Mouse (Mus musculus): ENCODE data around the gene Gm7030. TPM values are rescaled to one million over a fixed set of nuclear protein-coding genes. Genes with fewer than 3 reads are reported as not detected.
"Not testable (repeated sequence)": the region's sequence is repeated elsewhere in the genome, so short reads cannot be mapped to it uniquely, and the experiment has no call there.

Gene Gm7030
- polyA plus RNA-seq, 1 experiment from 2014 or later: not detected

GRCm38 (mm10) chr17:36120839-36121238, 8.4 kb downstream of the Gm7030 start:
- not testable (repeated sequence) for H3K9ac ChIP-seq (ENCODE audit: low read depth, low read length); H3K36me3 ChIP-seq (ENCODE audit: control insufficient read depth, insufficient read depth, low read length); H3K27ac ChIP-seq (ENCODE audit: low read depth, low read length); H3K4me1 ChIP-seq (ENCODE audit: control insufficient read depth, insufficient read depth, low read length); H3K9me3 ChIP-seq (replicated peaks; ENCODE audit: control insufficient read depth, low read length); ATAC-seq (replicated peaks; ENCODE audit: insufficient number of reproducible peaks, low FRiP score, low TSS enrichment); H3K4me3 ChIP-seq (ENCODE audit: low read depth, low read length)
- Histone ChIP-seq H3K27me3 (ENCODE audit: control insufficient read depth, insufficient read depth, low read length) (peaks cover 22% of the 10 kb centered on the region), H3K4me2 (peak overlapping the region; percentile 39)
- WGBS (ENCODE audit: insufficient replicate concordance): 15% methylated on average over 18 of the region's 18 CpGs

DNA sequence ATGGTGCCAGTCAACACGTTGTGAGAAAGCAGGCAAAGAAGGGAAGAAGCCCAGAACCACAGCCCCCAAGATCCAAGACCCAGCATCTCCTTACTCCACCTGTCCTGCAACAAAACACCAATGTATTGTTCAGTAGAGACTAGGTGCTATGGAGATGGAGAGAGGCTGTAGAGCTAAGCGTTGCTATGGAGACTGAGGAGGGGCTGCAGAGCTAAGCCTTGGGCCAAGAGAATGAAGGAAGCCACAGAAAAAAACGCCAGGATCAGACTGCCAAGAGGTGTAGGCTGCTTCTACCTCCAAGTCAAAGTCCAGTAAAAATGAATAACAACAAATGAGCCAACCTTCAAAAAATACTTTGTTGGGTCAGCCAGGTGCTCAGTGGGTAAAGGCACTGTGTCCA, 12.7 kb downstream of the Gm7030 start:
- WGBS (ENCODE audit: insufficient replicate concordance): 21% methylated on average over 3 of the region's 3 CpGs
- ATAC-seq (replicated peaks; ENCODE audit: insufficient number of reproducible peaks, low FRiP score, low TSS enrichment): not testable (repeated sequence)
- H3K27me3 ChIP-seq (ENCODE audit: control insufficient read depth, insufficient read depth, low read length): peaks cover 21% of the 10 kb centered on the region

DNA sequence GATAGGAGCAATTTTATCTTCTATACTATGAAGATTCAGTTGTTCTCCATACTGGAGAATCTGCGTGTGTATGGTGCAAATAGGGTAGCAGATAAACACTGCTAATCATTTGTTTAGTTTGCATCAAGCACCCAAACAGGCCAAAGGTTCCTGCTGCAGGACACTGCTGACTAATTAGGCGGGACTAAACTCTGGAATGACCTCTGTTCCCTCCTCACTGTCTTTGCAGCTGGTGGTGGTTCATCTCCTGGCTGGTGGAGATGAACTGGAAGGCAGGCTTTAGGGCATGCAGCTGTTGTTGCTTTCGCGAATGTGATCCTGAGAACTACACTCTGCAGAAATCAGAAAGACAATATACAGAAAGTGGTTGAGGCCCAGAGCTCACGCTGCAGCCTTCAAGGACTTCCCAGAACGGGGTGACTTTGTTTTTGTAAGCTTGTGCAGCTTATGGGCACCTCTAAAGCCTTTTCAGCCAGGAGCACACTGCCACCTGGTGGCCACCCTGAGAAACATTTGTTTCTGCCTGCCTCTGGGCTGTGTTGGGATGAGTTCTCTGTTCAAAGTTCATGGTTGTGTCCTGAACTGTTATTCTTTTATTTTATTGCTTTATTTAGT, 15.1 kb downstream of the Gm7030 start:
- H3K4me3 ChIP-seq (ENCODE audit: low read depth, low read length); ATAC-seq (replicated peaks; ENCODE audit: insufficient number of reproducible peaks, low FRiP score, low TSS enrichment); H3K9me3 ChIP-seq (replicated peaks; ENCODE audit: control insufficient read depth, low read length); H3K9ac ChIP-seq (ENCODE audit: low read depth, low read length); H3K36me3 ChIP-seq (ENCODE audit: control insufficient read depth, insufficient read depth, low read length); H3K4me2 ChIP-seq; H3K27ac ChIP-seq (ENCODE audit: low read depth, low read length); H3K4me1 ChIP-seq (ENCODE audit: control insufficient read depth, insufficient read depth, low read length): not testable (repeated sequence)
- 14% methylated on average over 6 of the region's 6 CpGs for WGBS (ENCODE audit: insufficient replicate concordance)
- peaks cover 30% of the 10 kb centered on the region for H3K27me3 ChIP-seq (ENCODE audit: control insufficient read depth, insufficient read depth, low read length)

More for the DNA sequence above, 12.7 kb downstream of the Gm7030 start:
- H3K36me3 ChIP-seq (ENCODE audit: control insufficient read depth, insufficient read depth, low read length); H3K4me2 ChIP-seq; H3K9ac ChIP-seq (ENCODE audit: low read depth, low read length); H3K4me3 ChIP-seq (ENCODE audit: low read depth, low read length); H3K9me3 ChIP-seq (replicated peaks; ENCODE audit: control insufficient read depth, low read length); H3K4me1 ChIP-seq (ENCODE audit: control insufficient read depth, insufficient read depth, low read length); H3K27ac ChIP-seq (ENCODE audit: low read depth, low read length): not testable (repeated sequence)

DNA sequence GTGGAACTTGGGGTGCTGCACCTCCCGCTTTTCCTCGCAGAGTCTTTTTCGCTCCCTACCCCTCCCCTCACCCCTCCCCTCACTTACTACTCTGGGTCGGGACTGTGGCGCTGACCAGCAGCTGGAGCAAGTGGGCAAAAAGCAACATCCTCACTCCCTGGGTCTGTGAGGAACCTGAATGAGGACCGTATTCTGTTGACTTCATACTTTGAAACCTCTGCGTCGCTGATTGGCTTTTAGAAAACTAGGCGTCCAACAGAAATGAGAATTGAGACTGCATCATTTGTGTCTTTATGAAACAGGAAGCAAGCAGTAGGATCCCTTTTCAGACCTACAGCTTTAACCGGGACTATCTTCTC, 17.7 kb downstream of the Gm7030 start:
- Histone ChIP-seq H3K4me3 (ENCODE audit: low read depth, low read length) (peak overlapping the region; percentile 32), H3K27me3 (ENCODE audit: control insufficient read depth, insufficient read depth, low read length) (peaks cover 29% of the 10 kb centered on the region), H3K4me2 (peak overlapping the region; percentile 58)
- not testable (repeated sequence) for H3K9ac ChIP-seq (ENCODE audit: low read depth, low read length); H3K36me3 ChIP-seq (ENCODE audit: control insufficient read depth, insufficient read depth, low read length); ATAC-seq (replicated peaks; ENCODE audit: insufficient number of reproducible peaks, low FRiP score, low TSS enrichment); H3K4me1 ChIP-seq (ENCODE audit: control insufficient read depth, insufficient read depth, low read length); H3K9me3 ChIP-seq (replicated peaks; ENCODE audit: control insufficient read depth, low read length); H3K27ac ChIP-seq (ENCODE audit: low read depth, low read length)
- 5% methylated on average over 10 of the region's 10 CpGs for WGBS (ENCODE audit: insufficient replicate concordance)

- H3K36me3 ChIP-seq (ENCODE audit: control insufficient read depth, insufficient read depth, low read length); H3K27ac ChIP-seq (ENCODE audit: low read depth, low read length); H3K9me3 ChIP-seq (replicated peaks; ENCODE audit: control insufficient read depth, low read length); H3K4me1 ChIP-seq (ENCODE audit: control insufficient read depth, insufficient read depth, low read length); H3K9ac ChIP-seq (ENCODE audit: low read depth, low read length); ATAC-seq (replicated peaks; ENCODE audit: insufficient number of reproducible peaks, low FRiP score, low TSS enrichment): not testable (repeated sequence)
- WGBS (ENCODE audit: insufficient replicate concordance): 1% methylated on average over 57 of the region's 57 CpGs
- peak overlapping the region; percentile 58 for H3K4me2 ChIP-seq
- peaks cover 29% of the 10 kb centered on the region for H3K27me3 ChIP-seq (ENCODE audit: control insufficient read depth, insufficient read depth, low read length)
- peak overlapping the region; percentile 32 for H3K4me3 ChIP-seq (ENCODE audit: low read depth, low read length)
Measured at GRCm38 (mm10) chr17:36110641-36111509, 18.4 kb downstream of the Gm7030 start.

GRCm38 (mm10) chr17:36110129-36110528, 19.1 kb downstream of the Gm7030 start:
- ATAC-seq (replicated peaks; ENCODE audit: insufficient number of reproducible peaks, low FRiP score, low TSS enrichment); H3K4me3 ChIP-seq (ENCODE audit: low read depth, low read length); H3K9ac ChIP-seq (ENCODE audit: low read depth, low read length); H3K36me3 ChIP-seq (ENCODE audit: control insufficient read depth, insufficient read depth, low read length); H3K27ac ChIP-seq (ENCODE audit: low read depth, low read length); H3K9me3 ChIP-seq (replicated peaks; ENCODE audit: control insufficient read depth, low read length); H3K4me2 ChIP-seq; H3K4me1 ChIP-seq (ENCODE audit: control insufficient read depth, insufficient read depth, low read length): not testable (repeated sequence)
- WGBS (ENCODE audit: insufficient replicate concordance): 50% methylated on average over 3 of the region's 3 CpGs
- peaks cover 29% of the 10 kb centered on the region for H3K27me3 ChIP-seq (ENCODE audit: control insufficient read depth, insufficient read depth, low read length)

DNA sequence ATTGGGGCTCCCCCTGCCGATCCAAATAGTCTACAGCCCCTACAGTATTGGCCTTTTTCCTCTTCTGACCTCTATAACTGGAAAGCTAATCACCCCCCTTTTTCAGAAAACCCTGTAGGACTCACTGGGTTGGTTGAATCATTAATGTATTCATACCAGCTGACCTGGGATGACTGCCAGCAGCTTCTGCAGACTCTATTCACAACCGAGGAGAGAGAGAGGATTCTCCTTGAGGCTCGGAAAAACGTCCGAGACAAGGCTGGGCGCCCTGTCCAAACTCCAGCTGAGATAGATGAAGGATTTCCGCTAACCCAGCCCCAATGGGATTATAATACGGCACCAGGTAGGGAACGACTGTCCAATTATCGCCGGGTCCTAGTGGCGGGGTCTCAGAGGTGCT, 27.1 kb downstream of the Gm7030 start:
- H3K4me3 ChIP-seq (ENCODE audit: low read depth, low read length); H3K4me1 ChIP-seq (ENCODE audit: control insufficient read depth, insufficient read depth, low read length); H3K9ac ChIP-seq (ENCODE audit: low read depth, low read length); H3K36me3 ChIP-seq (ENCODE audit: control insufficient read depth, insufficient read depth, low read length); H3K27me3 ChIP-seq (ENCODE audit: control insufficient read depth, insufficient read depth, low read length); H3K4me2 ChIP-seq; H3K27ac ChIP-seq (ENCODE audit: low read depth, low read length); H3K9me3 ChIP-seq (replicated peaks; ENCODE audit: control insufficient read depth, low read length); ATAC-seq (replicated peaks; ENCODE audit: insufficient number of reproducible peaks, low FRiP score, low TSS enrichment): not testable (repeated sequence)
- 83% methylated on average over 11 of the region's 12 CpGs for WGBS (ENCODE audit: insufficient replicate concordance)

GRCm38 (mm10) chr17:36099603-36100002, 29.6 kb downstream of the Gm7030 start:
- H3K9ac ChIP-seq (ENCODE audit: low read depth, low read length); H3K4me2 ChIP-seq: not testable (repeated sequence)
- 68% methylated on average over 2 of the region's 2 CpGs for WGBS (ENCODE audit: insufficient replicate concordance)

More at GRCm38 (mm10) chr17:36099603-36100002, 29.6 kb downstream of the Gm7030 start:
- not testable (repeated sequence) for H3K27me3 ChIP-seq (ENCODE audit: control insufficient read depth, insufficient read depth, low read length); H3K4me1 ChIP-seq (ENCODE audit: control insufficient read depth, insufficient read depth, low read length); ATAC-seq (replicated peaks; ENCODE audit: insufficient number of reproducible peaks, low FRiP score, low TSS enrichment); H3K27ac ChIP-seq (ENCODE audit: low read depth, low read length); H3K36me3 ChIP-seq (ENCODE audit: control insufficient read depth, insufficient read depth, low read length); H3K4me3 ChIP-seq (ENCODE audit: low read depth, low read length); H3K9me3 ChIP-seq (replicated peaks; ENCODE audit: control insufficient read depth, low read length)

Measured in heart, embryonic 11.5 days (tissue).